Mouse (Mus musculus) layer of hippocampus, adult 9-11 months (tissue): ENCODE data around the gene Emsy.

Source experiments
- DNase-seq: peaks from one replicate; pipeline ENCODE4 v3.0.0; 2022

Gene Emsy

DNA sequence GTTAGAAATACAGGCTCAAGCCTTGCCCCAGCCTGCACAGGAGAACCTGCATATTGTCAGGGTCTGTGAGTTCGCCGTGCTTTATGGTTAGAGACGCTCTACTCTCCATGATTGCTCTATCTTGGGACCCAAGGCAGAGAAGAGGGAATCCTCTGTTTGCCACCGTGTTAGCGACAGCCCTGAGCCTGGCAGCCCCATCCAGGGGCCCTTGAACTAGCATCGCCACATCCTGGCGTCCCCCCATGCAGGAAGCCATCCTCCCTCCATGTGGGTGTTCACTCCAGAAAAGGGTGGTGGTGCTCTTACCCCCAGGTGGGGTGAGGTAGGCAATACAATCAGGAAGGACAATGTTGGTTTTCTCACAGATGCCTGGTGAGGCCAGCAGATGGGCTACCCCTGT is 82.3 kb downstream of the Emsy start:
- no peak for DNase-seq

DNA sequence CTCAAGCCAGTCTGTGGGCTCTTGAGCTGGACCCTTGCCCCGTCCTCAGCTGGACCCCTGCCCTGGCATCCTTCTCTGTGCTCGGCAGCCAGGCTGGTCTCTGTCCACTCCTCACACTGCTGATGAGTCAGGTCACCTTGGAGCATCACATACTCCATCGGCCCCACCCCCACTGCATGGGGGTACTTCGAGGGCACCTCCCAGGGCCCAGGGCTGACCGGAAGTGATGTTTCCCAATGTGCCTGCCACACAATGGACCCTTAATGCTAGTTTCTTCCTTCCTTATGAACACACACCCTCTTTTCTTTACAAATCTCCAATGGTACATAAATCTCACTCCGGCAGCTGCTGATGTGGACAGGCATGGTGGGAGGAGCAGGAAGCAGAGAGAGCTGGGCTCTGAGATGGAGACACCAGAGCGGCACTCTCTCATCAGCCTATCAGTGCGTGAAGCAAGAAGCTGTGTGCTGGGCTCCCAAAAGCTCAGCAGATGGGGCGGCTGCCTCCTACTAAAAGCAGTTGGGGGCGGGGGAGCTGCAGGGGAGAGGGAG is 83.3 kb downstream of the Emsy start:
- DNase-seq, result peak; percentile 83

DNA sequence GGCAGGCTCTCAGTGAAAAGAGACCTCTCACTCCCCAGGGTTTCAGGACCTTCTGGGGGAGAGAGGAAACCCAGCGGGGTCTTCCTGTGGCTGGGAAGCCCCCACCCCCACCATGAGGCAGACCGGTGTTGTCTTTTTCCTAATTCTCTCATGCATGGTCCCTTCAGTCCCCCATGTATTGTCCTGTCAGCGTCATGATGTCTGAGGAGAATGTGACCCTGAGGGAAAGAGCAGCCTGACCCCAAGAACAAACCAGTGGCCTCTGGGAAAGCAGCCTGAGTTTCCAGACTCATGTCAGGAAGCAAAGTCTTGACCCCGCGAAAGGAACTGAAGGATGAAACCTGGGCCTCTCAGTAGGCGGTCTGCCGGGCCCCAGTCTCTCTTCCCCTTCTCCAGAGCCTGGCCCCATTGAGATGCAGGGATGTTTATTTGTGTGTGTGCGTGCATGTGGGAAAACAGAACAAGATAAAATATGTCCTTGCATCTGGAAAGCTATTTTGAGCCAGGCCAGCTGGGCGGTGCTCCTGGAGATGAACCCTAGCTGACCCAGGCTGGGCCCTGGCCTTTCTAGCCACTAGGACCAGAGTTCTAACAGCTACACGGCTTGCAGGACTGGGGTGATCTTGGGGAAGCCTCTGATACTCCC is 84.2 kb downstream of the Emsy start:
- no peak for DNase-seq

DNA sequence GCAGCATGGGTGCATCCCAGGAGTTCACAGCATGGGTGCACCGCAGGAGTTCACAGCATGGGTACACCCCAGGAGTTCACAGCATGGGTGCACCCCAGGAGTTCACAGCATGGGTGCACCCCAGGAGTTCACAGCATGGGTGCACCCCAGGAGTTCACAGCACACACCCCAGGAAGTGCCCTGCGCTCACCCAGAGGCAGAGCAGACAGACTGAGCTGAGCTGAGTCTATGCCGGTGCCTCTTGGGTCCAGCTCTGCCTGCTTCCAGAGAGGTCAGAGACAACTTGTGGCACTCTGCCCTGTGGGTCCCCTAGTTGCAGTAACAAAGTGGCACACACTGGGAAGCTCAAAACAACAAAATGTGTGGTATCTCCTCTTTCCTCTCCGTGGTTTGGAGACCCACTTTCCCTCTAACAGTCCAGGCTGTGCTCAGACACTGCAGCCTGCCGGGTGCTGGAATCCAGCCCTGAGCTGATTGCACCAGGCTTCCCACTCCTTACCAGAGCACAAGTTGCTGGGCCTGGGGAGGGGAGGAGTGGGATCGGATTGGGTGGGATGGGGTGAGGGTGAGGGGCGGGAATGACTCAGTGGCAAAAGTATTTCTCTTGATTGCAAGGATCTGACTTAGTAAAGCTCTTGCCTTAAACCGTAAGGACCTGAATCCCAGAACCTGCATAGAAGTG is 85.6 kb downstream of the Emsy start:
- DNase-seq, result peak; percentile 30

DNA sequence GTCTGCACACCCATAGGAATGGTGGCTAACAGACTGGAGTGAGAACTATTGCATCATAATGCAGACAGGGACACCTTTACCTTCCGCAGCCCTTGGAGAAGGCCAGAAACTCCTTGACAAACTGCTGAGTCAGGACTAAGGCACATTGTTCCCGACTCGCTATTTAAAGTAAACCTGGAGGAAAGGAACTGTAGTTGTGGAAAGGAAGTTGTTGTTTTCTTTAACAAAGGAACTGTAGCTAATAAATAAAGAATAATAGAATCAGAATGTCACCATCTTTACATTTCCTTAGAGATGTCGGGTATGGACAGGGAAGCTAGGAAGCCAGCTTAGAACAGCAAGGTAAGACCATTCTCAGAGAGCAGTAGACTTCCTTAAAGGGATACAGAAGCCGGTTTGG is 89.5 kb downstream of the Emsy start:
- no peak for DNase-seq

DNA sequence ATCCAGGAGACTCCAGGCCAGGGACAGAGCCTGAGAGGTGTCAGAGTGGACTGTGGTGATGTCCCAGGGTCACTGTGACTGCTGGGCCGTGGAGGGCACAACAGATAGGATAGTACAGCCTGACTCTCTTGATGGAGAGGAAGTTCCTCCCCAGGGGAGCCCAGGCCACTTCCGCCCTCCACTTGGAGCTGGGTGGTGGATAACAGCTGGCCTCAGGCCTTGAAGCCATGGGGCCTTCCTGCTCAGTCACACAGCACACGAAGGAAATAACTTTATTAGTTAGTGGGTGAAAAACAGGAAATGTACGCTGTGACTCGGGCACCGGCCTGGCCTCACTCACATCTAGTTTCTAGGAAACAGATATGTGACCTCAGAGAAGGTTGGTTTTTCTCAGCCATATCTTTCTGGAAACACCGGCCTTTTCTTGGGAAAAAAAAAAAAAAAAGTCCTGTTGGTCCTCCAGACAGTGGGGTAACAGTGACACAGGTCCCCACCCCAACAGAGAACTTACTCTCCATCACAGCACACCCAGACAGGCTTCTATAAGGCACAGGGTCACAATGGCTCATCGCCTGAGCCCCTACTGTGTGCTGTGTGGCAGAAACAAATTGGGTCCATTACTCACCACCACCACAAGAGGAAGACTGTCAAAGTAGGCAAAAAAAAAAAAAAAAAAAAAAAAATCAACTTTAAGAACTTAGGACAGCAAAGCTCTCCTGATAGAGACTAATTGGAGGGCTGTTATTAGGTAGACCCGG is 91.8 kb downstream of the Emsy start:
- no peak for DNase-seq

DNA sequence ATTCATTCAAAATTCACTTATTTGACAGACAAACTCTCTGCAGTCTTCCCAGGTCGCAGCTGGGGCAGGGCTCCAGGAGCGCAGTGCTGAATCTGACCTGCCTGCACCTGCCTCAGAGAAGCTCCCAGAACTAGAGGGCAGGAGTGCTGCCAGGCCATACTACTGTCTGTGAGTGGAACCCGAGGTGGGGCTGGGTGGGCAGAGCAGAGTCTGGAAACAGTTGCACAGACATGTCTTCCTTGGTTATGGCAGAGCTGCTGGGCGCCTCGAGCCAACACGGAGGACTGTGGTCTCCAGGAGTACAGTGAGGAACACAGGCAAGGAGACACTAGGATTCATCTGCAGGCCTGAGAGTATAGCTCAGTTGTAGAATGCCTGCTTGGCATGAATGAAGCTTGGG is 92.6 kb downstream of the Emsy start:
- no peak for DNase-seq

DNA sequence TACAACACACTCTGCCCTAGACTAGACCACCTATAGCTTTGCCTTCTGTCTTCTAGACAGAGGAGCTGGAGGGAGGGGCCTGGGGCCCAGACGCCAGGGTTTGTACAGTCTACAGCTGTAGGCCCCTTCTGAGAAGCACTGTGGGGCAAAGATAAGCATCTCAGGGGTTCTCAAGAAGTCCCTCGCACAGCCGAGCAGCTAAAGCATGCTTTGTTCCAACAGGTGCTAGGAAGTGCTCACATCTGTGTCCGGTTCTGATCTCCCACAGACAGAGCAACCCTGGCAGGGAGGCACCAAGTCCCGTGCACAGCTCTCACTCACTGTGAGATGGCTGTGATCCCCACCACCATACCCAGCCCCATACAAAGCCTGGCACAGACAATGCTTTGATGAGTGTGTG is 93.6 kb downstream of the Emsy start:
- no peak for DNase-seq

DNA sequence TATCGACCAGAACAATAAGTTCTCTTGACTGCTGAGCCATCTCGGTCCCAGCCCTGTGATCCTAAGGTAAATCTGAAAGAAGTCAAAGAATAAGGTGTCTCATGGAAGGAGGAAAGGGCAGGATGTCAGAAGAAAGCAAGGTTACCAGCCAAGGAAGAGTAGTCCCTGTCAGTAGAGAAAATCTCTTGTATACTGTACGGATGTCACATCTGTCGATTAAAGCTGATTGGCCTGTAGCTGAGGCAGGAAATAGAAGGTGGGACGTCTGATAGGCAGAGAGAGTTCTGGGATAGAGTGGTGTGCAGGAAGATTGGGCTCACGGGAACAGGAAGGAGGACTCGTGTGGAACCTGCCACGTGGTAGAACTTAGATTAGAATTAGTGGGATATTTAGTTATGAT is 94.4 kb downstream of the Emsy start:
- DNase-seq, result no peak

DNA sequence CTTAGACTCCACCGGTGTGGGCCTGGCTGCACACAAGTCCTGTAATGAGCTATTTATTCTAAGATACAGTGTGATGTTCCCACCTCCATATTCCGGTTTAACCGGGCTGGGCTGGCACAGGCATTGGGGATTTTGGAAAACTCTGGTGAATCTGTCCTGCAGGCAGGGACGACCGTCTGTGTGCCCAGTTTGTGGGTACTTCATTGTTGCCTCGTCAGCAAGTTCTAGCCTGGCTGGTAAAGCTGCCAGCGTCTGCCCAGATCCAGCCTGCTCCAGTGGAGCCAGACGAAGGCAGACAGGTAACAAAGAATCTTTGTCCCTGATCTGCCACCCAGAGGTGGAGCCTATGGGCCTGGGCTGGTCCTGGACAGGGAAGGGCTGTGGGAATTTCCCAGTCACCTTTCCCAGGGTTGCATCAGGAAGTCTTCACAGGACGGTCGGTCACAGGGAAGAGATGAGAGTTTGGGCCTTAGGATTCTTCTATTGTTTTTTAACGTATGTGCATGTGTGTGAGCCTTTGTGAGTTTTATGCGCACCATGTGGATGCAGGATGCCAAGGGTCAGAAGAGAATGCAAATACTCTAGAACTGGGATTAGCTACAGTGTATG is 94.9 kb downstream of the Emsy start:
- no peak for DNase-seq

DNA sequence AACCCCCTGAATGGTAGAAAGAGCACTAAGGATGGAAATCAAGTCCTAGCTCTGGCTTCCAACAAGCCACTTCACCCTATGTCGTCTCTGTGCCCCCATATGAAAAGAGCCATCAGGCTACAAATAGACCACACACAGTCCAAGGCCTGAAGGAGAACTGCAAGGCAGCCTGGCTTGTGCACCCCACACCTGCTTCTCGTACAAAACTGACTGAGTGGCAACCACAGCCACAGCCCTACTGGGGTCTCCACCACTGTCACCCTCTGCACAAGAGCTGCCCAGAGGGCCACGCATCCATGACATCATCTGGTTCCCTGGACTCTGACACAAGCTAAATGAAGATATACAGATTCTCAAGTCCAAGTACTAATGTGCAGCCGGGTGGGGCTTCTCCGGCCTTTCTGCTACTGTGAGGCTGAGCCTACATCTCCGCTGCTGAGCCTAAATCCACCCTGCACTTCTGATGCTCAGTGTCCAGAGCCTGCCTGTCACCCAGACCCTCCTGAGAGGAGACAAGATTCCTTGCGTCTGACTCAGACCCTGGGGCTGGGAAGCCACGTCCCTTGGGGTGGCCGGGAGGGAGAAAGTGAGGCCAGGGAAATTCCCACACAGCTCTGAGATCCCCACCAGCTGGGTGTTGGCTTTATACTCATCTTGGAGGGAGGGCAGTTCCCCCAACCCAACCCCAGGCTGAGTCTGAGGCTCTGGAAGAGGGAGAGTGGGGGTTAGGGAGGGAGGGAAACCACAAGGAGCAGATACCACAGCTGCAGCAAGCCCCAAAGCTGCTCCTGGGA is 98.3 kb downstream of the Emsy start:
- DNase-seq, result no peak

DNA sequence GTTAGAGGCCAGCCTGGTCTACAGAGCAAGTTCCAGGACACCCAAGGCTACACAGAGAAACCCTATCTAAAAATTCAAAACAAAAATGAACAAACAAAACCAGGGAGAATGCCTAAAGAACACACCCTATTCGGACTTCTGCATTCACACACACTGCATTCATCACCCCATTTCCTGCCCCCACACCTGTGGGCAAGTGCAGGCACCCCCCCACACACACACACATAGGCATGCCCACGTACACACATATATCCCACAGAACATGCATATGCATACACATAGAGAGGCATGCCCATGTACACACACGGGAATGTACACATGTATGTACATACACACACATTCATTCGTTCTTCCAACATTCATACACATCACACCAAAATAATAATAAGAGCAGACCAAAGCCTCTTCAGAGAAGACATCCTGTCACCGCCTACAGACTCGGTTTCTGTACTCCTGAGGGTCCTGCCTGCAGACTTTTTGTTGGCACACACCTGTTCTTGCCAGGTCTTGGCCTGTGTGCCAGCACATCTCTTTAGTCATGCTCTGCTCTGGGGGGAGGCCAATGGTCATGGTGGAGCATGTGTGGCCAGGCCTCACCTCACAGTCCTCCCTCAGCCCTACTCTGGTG is 99.7 kb downstream of the Emsy start:
- no peak for DNase-seq

DNA sequence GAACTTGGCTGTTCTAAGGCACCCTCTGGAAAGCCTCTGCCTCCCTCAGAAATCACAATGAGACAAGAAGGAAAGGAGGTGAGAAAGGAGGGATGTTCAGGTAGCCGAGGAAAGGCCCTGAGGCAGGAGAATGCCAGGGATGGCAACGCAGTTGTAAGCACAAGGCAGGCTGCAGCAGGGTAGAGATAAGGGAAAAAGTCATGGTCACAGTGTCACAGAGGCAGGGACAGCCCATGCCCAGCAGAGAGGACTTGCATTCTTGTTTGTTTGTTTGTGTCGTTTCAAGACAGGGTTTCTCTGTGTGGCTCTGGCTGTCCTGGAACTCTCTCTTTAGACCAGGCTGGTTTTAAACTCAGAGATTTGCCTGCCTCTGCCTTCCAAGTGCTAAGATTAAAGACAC is 105.5 kb downstream of the Emsy start:
- DNase-seq, result no peak

DNA sequence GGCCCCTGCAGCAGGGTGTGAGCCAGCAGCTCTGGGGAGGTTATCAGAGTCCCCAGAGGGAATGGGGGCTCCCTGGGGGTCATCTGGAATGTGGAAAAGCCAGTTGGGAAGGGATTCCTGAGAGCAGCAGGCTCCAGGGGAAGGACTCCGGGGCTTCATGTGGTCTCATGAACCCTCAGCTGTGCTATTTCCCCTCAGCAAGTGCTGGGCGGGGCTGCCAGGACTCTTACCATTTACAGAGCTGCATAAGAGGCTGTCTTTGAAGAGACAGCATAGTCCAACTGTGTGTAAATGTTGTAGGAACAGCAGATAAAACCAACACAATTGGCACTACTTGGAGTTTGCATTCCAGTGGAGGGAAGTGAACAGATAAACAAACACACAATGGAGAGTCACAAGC is 106.0 kb downstream of the Emsy start:
- no peak for DNase-seq

DNA sequence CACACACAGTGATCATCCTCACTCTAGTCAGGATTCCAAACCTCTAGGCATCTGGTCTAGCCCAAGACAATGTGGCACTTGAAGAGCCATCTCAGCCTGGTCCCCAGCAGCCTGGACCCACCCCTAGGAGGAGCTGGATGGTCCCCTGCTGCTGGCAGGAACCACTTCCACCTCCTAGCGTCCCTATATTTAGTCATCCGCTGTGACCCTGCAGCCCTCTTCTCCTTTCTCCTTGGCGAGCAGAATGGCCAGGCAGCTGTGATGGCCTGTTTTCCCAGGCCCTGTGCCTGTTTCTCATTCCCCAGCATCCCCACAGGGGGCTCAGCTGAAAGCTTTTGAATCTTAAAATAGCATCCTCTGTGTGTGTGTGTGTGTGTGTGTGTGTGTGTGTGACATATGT is 107.7 kb downstream of the Emsy start:
- no peak for DNase-seq

DNA sequence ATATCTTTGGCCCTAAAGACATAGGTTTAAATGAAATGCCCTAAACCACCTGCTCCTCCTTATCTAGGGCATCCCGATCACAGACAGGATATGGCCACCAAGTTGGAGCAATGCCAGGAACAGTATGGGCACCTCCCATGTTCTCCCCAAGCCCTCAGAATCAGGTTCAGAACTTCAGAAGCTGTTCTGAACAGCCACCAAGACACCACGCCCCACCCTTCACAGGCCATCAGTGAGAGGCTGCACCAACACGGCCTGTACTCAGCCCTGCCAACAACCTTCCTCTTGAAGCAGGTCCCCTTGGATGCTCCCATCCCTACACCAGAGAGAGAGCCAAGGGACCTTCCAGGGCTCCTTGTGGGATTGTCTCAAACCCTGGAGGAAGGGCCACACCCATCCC is 112.0 kb downstream of the Emsy start:
- DNase-seq, result no peak

DNA sequence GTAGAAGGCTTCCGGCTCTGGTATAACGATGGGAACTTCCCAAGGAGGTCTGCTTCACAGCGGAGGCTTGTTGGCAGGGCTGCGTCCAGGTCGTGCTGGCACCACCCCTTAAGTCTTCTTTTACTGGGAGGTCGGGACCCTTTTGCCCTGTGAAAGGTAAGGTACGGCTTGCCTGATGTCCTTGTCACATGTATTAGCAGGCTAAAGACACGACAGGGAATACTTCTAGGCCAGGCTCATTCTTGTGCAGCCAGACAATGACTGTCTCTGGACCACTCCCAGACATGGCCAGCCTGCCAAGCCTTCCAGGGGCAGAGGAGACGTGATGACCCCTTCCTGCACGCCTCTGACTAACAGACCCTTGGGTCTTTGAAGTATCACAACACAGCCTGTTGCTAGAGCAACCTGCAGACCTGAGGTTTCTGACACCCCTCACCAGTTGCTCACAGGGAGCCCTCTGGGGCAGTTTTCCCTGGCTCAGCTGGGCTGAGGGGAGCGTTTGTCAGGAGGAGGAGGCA is 112.7 kb downstream of the Emsy start:
- DNase-seq, result no peak

DNA sequence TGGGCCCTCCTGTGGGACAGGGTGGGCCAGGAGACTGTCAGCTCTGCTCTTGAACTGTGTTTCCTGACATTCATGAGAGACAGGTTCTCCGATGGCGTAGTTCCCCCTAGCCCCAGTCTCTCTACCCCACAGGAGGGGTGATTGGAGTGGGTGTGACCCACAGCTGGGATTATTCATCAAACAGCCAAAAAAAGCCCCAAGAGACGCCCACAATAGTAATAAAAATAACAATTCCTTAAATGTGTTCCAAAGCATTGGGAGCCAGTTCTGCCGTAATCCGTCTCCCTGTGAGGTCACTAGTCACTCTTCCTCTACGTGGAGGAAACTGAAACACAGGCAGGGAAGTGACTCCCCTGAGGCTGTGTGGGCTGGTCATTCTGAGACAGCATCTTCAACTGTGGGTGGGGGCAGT is 113.8 kb downstream of the Emsy start:
- no peak for DNase-seq

DNA sequence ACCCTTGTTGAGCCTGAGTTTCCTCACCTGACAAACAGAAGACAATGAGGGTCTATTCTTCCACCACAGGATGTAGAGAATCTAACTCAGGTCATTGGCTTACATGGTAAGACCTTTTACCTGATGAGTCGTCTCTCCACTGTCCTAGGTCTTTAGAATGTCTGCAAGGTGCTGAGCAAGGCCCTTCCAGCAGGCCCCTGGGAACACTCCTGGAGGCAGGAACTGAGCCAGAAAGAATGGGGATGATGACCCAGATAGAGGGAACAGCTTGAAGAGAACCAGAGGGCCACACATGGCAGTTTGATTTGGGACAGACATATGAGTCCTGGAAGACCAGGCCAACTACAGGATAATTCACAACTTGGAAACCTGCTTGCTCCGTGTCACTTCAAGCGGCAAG is 114.3 kb downstream of the Emsy start:
- DNase-seq, result no peak

DNA sequence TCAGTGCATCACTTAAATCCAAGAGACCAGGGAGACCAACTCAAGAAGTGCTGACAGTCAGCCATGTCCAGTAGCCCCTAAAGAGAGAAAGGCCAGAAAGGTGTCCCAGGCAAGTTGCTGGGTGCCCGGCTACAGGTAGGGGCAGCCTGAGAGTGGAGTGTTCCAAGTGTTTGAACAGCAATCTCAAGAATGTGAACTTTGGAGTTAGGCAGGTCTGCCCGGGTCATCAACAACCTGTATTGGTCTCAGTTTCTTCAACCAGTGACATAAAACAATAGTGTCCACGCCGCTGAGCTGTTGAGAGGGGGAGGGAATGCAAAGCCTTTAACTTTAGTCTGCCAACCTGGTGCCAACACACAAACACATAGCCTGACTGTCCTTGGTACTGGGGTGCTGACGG is 115.0 kb downstream of the Emsy start:
- DNase-seq, result no peak

DNA sequence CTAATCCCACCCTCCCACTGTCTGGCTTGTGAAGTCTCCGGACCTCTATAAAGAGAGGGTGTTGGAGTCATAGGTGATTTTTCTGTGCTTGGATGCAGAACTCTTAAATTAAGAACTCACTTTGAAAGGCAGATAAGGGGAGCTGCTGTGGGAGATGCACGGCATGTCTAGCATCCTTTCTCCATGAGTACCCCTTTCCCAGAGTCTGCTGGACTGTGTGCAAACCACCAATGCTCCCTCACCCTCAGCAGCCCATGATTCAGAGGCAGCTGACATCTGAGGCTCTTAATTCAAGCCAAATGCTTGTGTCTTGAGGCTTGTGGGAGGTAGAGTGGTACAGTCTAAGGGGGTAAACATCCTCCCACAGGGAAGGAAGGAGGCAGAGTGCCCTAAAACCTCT is 115.7 kb downstream of the Emsy start:
- no peak for DNase-seq

DNA sequence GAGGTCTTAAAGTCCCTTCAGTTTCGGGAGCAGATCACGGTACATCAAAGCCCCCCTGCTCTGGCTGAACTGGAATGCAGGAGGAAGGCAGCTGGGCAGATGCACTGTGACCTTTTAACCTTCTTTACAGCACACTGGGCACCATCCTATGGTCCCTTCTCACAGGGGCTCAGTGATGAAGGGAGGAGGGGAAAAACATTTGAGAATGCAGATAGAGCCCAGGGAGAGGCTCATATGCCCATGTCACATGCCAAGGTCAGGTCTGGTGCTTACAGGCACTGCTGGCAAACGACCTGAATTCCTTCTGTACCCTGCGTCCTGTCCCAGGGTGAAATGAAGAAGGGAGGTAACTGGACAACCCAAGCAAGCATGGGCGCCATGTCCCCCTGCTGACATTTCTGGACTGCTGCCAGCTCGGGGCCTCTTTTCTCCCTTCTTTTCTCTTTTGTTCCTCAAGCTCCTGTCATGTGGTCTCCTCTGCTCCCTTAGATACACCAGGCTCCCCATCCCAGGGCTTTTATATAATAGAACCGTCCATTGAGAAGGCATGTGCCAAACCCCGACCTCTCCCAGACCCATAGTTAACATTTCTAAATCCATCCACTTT is 118.5 kb downstream of the Emsy start:
- DNase-seq, result no peak
